Mouse (Mus musculus) frontal cortex, adult (tissue): ENCODE results near the gene Snupn.
"Not testable (repeated sequence)": the region's sequence is repeated elsewhere in the genome, so short reads cannot be mapped to it uniquely, and the experiment has no call there.

Experiments
- ATAC-seq: cut with Nextera tagmentation; 2 replicates; pipeline ENCODE4 v1.9.2; 2017; ENCODE audit warnings: mild to moderate bottlenecking, moderate library complexity, mixed read lengths; ENCODE audit not compliant: low TSS enrichment

Snupn gene

DNA sequence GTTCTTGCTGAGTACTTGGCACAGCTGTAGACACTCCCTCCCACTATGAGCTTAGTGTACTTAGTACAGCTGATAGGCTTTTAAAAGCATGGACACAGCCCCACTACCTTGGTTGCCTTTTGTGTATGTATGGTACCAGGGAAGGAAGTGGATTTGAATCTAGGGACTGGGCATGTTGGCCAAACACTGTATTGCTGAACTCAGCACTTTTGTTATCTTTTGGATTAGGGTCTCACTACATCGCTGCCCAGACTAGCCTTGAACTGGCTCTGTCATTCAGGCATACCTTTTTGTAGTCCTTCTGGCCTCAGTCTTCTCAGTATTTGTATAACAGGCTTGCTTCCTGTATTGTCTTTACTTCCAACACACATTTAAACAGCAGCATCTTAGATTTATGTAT lies 20.1 kb upstream of the Snupn start:
- ATAC-seq, result no peak

GRCm38 (mm10) chr9:56936861-56937222 lies 13.8 kb upstream of the Snupn start:
- no peak for ATAC-seq

DNA sequence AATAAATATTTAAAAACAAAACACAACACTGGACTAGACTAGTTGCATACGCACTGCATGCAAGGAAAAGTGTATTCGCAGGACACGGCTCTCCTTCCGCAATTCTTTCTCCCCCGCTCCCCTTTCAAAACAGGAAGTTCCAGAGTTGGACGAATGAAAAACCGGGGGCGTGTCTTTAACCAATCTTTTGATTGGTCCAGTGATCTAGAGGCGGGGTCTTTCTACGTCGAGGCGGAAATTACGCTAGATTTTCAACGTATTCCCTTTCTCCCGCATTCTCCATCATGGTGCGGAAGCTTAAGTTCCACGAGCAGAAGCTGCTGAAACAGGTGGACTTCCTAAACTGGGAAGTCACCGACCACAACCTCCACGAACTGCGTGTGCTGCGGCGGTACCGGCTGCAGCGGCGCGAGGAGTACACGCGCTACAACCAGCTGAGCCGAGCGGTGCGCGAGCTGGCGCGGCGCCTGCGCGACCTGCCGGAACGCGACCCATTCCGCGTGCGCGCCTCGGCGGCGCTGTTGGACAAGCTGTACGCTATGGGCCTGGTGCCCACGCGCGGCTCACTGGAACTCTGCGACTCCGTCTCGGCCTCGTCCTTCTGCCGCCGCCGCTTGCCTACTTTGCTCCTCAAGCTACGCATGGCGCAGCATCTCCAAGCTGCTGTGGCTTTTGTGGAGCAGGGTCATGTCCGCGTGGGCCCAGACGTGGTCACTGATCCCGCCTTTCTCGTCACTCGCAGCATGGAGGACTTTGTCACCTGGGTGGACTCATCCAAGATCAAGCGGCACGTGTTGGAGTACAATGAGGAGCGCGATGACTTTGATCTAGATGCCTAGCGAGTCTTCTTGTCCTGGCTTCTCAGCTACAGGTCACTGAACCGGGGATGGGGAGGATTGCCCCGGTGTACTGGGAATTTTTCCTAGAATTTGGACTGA lies 13.2 kb upstream of the Snupn start, which contains the start of gene Imp3:
TSS of gene Imp3 (plus strand) at position 253 of the 938 bp plus-strand sequence.
- peak; percentile 94 for ATAC-seq

GRCm38 (mm10) chr9:56938374-56938773 lies 12.3 kb upstream of the Snupn start:
- no peak for ATAC-seq

DNA sequence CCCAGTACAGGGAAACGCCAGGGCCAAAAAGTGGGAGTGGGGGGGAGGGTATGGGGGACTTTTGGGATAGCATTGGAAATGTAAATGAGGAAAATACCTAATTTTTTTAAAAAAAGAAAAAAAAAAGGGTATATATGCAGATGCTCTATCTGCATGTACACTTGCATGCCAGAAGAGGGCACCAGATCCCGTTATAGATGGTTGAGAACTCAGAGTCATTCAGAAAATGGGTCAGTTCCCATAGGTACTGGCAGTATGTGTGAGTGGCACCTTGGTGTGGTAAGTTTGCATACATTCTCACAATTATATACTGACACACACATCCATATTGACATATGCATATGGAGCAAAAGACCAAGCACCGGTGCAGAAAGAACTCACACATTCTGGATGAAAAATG lies 3.2 kb upstream of the Snupn start:
- not testable (repeated sequence) for ATAC-seq

- ATAC-seq, result not testable (repeated sequence)
Observed at GRCm38 (mm10) chr9:56948699-56949098, 2.0 kb upstream of the Snupn start.

- ATAC-seq, result no peak
Observed at GRCm38 (mm10) chr9:56949767-56950166, 911 bp upstream of the Snupn start.

- no peak for ATAC-seq
Observed at GRCm38 (mm10) chr9:56953562-56953961, 2.9 kb downstream of the Snupn start.

GRCm38 (mm10) chr9:56956966-56957675 lies 6.4 kb downstream of the Snupn start:
- no peak for ATAC-seq

GRCm38 (mm10) chr9:56958689-56959088 lies 8.0 kb downstream of the Snupn start:
- no peak for ATAC-seq

- no peak for ATAC-seq
Observed at GRCm38 (mm10) chr9:56961591-56961990, 10.9 kb downstream of the Snupn start.

GRCm38 (mm10) chr9:56970158-56970557 lies 19.5 kb downstream of the Snupn start:
- no peak for ATAC-seq

DNA sequence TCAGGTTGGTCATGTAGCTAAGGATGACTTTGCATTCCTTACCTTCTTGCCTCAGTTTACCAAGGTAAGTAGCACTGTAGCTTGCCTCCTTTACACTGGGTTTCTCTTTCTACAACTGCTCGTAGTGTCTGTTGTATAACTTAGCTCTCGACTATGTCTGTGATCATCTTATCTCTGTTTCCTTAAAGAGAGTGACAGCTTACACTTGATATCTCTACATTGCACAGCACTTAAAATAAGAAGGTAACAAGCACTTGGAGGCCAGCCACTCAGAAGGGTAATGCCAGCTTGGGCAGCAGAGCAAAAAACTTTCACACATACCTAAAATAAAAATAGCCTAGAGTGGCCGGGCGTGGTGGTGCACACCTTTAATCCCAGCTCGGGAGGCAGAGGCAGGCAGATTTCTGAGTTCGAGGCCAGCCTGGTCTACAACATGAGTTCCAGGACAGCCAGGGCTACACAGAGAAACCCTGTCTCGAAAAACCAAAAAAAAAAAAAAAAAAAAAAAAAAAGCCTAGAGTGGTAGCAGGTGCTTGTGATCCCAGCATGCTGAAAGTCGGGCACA lies 23.4 kb downstream of the Snupn start:
- no peak for ATAC-seq

GRCm38 (mm10) chr9:56975199-56975598 lies 24.5 kb downstream of the Snupn start:
- no peak for ATAC-seq

- ATAC-seq, result no peak
Observed at GRCm38 (mm10) chr9:56980186-56980585, 29.5 kb downstream of the Snupn start.

DNA sequence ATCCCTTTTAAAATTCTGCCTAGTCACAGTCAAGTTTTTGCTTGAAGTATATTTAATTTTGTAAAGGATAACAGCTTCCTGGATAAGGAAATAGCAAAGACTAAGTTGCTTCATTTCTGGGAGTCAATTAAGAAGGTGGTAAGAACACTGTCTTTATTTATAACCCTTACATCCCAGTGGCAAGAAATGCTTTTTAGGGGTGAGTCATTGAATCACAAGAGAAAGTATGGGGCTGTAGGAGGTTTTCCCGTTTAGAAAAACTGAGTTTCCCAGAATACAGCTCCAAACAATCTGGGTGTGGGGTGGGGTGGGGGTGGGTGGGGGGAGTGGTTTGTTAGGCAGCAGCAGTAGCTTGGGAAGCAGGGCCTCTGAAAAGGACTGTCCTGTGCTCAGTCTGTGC lies 30.8 kb downstream of the Snupn start:
- peak; percentile 93 for ATAC-seq

DNA sequence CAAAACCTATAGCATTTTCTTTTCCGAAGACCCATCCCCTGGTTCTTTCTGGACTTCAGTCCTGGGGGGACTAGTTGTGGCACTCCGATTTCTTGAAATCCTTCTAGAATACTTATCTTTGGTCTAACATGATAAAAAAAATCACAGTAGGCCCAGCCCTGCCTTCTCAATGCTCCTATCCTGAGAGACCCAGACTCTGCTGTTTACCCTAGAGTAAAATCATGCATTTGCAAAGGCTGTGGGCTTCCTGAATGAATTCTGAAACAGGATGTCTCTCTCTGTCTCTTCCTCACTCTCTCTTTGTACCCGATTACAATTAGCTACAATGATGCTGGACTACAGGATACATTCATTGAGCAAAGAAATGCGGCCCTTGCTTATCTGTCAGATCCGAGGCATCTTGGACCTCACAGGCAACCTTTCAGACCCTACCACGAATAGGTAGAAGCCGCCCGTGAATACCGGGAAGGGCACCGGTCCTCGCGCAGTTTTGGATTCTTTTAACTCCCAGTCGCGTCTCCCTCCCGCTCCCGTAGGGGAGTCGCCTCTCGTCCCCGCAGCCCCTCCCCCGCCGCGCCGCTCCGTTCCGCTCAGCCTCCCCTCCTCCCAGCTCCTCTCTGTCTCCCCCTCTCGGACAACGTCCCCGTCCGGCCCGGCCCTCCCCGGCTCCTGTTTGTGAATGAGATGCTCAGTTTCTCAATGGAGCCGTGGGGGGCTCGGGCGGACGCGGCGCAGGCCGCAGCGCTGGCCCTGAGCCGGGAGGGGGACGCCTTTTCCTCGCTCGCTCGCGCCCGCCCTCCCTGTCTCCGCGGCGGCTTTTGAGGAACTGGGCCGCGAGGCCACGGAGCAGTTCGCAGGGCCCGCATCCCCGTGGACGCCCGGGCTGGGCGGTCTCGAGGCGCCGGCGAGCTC lies 43.9 kb downstream of the Snupn start, which contains the start of gene Ptpn9:
TSS of gene Ptpn9 (plus strand) at position 638 of the 912 bp plus-strand sequence.
- peak; percentile 87 for ATAC-seq

- peak; percentile 56 for ATAC-seq
Observed at GRCm38 (mm10) chr9:56995198-56996027, 44.7 kb downstream of the Snupn start.

GRCm38 (mm10) chr9:56996028-56996346 lies 45.3 kb downstream of the Snupn start:
- ATAC-seq, result peak; percentile 21; the same call in 1 of the 2 replicates

GRCm38 (mm10) chr9:56997206-56997605 lies 46.5 kb downstream of the Snupn start:
- ATAC-seq, result not testable (repeated sequence)

DNA sequence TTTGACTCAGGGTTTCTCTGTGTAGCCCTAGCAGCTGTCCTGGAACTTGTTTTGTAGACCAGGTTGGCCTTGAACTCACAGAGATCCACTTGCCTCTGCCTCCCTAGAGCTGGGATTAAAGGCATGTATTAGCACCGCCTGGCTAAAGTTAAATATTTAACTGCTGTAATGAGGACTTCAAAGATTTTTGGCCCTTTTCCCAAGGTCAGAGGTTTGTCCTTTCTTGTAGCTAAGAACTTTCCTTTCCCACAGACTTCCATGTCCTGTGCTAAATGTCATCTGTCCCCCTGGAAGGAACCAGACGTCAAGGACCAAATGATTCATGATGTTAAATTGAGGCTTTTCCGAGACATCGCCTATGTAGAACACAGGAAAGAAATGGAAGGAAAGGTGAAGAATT lies 52.3 kb downstream of the Snupn start:
- no peak for ATAC-seq
